Mouse (Mus musculus): Measurements from ENCODE around the gene Gtf3c5.

Gtf3c5 gene

DNA sequence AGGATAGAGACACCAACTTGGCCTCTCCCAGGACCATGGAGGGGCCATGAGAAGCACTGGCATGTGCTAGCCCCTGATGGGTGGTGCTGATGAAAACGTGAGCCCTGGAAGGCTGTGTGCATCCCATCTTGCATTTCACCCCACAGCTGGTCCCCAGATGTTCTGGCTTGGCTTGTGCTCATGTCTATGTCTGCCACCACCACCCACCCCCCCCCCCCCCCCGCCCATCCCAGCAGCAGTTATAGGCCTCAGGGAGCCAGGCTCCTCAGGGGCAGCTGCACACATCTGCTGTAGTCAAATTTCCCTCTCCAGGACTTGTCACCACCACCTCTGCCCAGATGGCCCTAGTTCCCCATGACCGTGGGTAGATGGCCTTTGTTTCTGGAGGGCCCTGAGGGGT is 13.6 kb downstream of the Gtf3c5 start:
- no peak for DNase-seq (ENCODE audit: low read depth, low spot score)

DNA sequence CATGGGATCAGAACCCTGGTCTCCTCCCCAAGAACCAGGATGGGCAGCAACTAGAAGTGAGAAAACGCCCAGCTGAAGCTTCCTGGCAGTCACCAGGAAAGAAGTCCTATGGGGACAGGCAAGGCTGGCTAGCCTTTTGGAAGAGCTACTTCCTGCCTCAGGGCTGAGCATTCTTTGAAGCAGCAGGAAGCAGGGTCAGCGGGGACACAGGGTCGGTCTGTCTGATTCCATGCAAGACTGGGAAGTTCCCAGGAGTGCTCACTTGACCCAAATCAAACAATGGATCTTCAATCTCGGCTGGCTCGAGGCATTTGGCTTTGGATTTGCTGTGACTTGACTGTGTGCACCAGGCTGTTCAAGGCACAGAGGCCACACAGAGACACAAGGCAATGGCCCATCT is 17.0 kb downstream of the Gtf3c5 start:
- DNase-seq (ENCODE audit: low read depth, low spot score): no peak

GRCm38 (mm10) chr2:28564380-28564779 is 19.2 kb downstream of the Gtf3c5 start:
- DNase-seq (ENCODE audit: low read depth, low spot score): peak; percentile 7

GRCm38 (mm10) chr2:28563830-28564229 is 19.7 kb downstream of the Gtf3c5 start:
- DNase-seq (ENCODE audit: low read depth, low spot score): no peak

DNA sequence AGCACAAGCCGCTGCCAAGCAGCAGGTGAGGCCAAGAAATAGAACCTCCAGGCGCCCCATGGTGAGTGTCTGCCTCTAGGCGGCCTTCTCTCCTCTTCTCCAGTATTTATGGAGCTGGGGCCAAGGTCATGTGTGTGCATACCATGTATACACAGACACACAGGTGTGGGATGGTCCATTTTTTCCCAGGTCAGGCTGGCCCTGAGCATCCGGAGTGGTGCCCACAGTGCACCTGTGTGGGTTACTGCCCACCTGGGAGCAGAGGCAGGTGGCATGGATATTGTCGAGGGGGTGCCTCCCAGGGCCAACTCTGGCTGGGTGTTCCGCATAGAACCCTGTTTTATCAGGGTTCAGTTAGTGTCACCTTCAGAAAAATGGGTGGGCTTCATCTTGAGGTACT is 20.2 kb downstream of the Gtf3c5 start, which contains the start of gene Cel:
TSS of gene Cel (minus strand) at position 101 of the 400 bp plus-strand sequence.
- DNase-seq (ENCODE audit: low read depth, low spot score): no peak

- DNase-seq (ENCODE audit: low read depth, low spot score): no peak
Measured at GRCm38 (mm10) chr2:28557452-28557851, 26.1 kb downstream of the Gtf3c5 start.

- no peak for DNase-seq (ENCODE audit: low read depth, low spot score)
Measured at GRCm38 (mm10) chr2:28552301-28552700, 31.2 kb downstream of the Gtf3c5 start.

DNA sequence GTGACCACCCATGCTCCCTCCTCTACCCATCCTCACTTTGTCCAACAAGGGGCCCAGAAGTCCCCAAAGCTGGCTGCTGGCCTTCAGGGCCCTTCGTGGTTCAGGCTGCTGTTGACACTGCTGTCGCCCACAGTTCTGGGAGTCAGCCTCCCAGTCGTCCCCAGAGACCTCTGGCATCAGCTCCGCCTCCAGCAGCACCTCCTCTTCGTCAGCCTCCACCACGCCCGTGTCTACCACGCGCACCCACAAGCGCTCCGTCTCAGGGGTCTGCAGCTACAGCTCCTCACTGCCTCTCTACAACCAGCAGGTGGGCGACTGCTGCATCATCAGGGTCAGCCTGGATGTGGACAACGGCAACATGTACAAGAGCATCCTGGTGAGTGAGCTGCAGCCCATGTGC is 34.4 kb downstream of the Gtf3c5 start:
- DNase-seq (ENCODE audit: low read depth, low spot score): no peak

DNA sequence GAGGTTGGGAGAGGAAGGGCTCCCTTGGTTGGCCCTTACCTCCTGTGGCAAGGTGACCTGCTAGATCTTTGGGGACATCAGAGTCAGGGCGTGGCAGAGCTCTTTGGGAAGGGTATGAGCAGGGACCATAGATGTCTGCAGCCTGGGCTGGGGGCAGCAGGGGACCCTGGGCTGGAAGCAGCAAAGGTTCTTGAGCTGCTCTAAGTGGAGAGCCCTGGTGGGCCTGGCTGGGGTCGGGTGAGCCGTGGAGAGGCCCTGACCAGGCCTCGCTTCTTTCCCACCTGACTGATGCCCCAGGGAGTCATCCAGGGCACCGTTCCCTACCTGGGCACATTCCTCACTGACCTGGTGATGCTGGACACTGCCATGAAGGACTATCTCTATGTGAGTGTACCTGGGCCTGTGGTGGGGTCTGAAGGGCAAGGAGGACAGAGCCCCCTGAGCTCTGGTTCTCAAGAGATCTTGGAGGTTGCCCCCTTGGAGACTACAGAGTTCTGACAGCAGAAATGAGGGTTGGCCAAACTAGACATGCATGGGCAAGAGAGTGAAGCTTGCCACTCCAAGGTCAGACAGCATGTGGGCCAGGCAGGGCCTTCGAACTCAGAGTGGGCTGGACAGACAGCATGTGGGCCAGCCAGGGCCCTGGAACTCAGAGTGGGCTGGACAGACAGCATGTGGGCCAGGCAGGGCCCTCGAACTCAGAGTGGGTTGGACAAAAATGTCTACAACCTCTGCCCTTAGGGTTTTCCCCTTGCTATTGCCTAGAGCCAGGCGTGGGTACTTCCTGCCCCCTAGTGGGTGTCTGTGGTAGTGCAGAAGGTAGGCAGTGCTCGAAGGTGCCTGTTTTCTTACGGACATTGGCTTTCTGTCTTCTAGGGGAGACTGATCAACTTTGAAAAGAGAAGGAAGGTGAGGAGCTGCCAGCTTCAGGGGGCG is 36.0 kb downstream of the Gtf3c5 start:
- peak; percentile 81 for DNase-seq (ENCODE audit: low read depth, low spot score)

- DNase-seq (ENCODE audit: low read depth, low spot score): no peak
Measured at GRCm38 (mm10) chr2:28546560-28546959, 37.0 kb downstream of the Gtf3c5 start.

DNA sequence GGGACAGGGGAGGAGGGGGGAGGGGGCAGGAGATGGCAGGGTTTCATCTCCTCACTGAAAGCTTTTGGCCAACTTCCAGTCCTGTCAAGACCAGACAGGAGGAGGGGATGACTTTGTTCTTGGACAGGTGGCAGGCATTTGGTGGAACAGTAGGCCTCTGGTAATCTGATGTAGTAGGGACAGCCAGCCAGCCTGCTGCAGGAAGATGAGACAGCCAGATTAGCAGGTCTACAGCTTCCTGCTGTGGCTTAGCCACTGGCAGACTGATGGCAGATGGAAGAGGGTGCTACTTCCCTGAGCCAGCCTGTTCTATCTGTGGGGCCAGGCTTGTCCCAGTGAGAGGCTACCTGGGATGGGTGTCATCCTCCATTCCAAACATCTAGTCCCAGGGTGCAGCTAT is 37.6 kb downstream of the Gtf3c5 start:
- DNase-seq (ENCODE audit: low read depth, low spot score): no peak

- no peak for DNase-seq (ENCODE audit: low read depth, low spot score)
Measured at GRCm38 (mm10) chr2:28543894-28544293, 39.7 kb downstream of the Gtf3c5 start.

GRCm38 (mm10) chr2:28540587-28541227 is 42.8 kb downstream of the Gtf3c5 start:
- no peak for DNase-seq (ENCODE audit: low read depth, low spot score)

DNA sequence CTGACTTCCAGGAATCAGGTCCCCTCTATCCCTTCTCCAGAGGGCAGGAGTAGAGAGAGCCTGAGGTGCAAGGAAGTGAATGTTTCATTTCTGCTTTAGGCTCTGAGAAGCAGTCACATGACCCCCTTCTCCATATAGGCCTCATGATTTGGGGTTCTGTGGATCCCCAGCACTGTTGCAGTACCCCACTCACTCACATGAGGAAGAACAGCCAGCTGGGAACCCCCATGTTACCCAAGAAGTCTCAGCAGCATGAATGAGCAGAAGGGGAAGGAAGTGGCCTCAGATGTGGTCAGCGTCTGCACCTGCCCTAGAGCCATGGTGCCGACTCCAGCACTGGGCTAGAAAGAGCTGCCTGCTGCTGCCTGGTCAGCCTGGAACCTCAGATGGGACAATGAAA is 43.6 kb downstream of the Gtf3c5 start:
- no peak for DNase-seq (ENCODE audit: low read depth, low spot score)

GRCm38 (mm10) chr2:28539206-28539605 is 44.3 kb downstream of the Gtf3c5 start:
- no peak for DNase-seq (ENCODE audit: low read depth, low spot score)

- no peak for DNase-seq (ENCODE audit: low read depth, low spot score)
Measured at GRCm38 (mm10) chr2:28538817-28539128, 44.8 kb downstream of the Gtf3c5 start.

DNA sequence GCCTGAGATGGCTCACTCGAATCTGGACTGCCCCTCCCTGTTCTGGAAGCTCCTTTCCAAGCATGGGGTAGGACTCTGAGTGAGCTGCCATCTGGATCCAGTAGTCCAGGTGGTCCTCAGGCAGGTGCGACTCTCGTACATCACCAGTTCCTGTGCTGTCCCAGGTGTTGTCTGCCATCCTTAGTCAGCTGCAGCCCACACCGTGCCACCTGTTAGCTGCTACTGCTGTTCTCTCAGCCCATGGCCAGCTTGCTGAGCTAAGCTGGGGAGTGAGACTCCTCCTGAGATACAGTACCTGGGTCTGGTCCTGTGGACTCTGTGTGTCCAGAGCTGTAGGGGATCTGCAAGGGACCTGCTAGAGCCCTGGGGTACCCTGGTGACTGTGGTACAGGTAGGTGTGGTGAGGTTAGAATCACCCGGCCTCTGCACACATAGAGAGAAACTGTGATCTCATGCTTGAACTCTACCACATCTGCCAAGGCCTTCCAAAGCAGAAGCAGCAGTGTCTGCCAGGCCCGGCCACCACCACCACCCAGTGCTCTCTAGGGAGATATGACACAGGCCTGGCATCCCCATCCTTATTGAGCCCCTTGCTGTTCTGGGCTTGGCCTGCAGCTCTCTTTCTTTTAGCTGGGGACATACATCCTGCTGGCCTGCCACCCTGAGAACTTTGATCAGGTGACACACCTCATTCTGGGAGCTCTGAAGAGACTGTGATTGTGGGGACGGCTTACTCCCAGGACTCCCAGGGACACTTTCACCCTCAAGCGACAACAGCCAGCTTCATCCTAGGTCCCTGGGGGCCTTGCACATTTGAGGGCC is 45.3 kb downstream of the Gtf3c5 start:
- DNase-seq (ENCODE audit: low read depth, low spot score): no peak

GRCm38 (mm10) chr2:28537634-28537920 is 46.0 kb downstream of the Gtf3c5 start:
- no peak for DNase-seq (ENCODE audit: low read depth, low spot score)

DNA sequence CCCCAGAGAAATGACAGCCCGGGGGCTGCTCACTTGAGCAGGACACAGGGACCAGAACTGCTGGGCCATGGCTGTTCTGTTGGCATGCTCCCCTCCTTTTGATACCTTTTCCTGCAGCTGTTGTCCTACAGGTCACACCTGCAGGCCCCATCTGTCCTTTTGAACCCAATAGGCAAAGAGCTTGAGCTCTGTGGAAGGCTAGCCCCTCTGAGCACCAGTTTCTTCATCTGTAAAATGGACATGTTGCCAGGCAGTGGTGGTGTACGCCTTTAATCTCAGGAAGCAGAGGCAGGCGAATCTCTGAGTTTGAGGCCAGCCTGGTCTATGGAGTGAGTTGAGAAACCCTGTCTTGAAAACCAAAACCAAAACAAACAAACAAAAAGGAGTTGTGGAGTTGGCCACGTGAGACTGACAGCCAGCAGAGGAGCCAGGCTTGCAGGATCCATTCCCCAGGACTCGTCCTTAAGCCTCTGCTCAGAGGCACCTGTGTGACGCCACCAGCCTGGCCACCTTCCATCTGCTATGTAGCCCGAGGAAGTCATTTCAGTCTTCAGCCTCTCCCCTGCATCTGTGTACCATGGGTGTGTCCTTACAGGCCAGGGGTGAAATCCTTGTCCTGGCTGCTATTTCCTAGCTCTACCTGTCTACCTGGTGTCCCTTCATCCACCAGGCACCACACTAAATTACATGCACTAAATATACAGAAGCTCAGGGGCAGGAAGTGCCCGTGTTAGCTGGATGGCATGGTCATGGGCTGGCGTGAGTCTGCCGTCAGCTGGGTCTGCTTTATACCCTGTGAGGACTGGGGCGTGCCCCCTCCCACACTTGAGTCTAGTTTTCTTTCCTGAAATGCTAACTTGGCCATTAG is 46.6 kb downstream of the Gtf3c5 start:
- DNase-seq (ENCODE audit: low read depth, low spot score): no peak

- no peak for DNase-seq (ENCODE audit: low read depth, low spot score)
Measured at GRCm38 (mm10) chr2:28536166-28536565, 47.4 kb downstream of the Gtf3c5 start.

DNA sequence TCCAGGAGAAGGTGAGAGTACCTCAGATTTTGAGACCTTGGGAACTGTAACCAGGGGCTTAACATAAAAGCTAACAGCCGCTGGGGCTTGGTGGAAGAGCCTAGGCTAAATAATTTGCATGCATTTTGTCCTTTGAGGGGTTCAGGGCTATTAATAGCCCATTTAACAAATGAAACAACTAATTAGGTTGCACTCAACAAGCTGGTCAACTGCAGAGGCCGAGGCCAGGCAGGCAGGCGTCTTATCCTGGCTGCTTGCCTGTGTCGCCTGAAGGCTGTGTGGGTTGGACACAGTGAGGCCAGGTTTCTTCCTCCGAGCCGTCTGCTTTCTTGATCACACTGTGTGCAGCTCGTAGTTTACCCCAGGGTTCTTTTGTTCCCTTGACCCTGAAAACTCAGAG is 47.9 kb downstream of the Gtf3c5 start:
- no peak for DNase-seq (ENCODE audit: low read depth, low spot score)

DNA sequence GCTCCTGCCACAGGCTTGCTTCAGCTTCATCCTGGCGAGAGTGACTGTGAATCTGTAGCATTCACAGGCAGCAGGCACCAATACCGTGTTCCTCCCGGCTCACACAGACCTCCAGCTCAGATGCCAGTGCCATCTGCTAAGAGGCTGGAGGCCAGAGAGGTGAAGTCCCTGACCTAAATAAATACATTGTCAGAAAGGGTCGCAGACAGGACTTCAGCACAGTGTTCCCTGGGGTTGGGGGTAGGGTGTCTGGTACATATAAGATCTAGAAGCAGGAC is 48.3 kb downstream of the Gtf3c5 start:
- DNase-seq (ENCODE audit: low read depth, low spot score): no peak

Measured in ES-CJ7 (cell line).